Mouse (Mus musculus) frontal cortex, postnatal 36 days (tissue): ENCODE data around the gene Orc1.
A peak's percentile ranks its signal among the peaks of the same experiment; 100 is the strongest.

Source experiments
- DNase-seq, 2 experiments: peaks; one replicate each; pipeline ENCODE4 v3.0.0; 2022; ENCODE audit warnings: low spot score in 2 of 2

The Orc1 gene

GRCm38 (mm10) chr4:108578840-108579742 lies at the start of gene Orc1, which contains the start of gene Prpf38a:
Gene Orc1 (plus strand): TSS chr4:108579423.
Gene Prpf38a (minus strand): TSS chr4:108579336.
- peak; percentile 97 to 99 for DNase-seq

DNA sequence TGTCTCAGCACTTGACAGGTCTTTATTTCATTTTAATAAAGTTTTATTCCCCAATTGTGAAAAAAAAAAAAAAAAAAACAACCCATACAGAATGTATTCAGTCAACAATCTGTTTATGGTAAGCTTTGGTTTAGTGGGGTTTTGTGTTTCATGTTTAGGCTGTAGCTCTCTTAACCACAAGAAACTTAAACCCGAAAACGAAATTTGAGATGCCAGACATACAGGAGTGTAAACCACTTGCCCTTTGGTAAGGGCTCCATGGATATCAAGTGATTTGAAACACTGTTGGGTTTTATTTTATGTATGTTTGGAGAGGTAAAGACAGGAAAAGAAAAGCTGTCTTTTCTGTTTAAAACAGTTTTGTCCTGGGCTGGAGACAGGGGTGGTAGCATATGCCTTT lies 39.5 kb upstream of the Orc1 start:
- DNase-seq = no peak

DNA sequence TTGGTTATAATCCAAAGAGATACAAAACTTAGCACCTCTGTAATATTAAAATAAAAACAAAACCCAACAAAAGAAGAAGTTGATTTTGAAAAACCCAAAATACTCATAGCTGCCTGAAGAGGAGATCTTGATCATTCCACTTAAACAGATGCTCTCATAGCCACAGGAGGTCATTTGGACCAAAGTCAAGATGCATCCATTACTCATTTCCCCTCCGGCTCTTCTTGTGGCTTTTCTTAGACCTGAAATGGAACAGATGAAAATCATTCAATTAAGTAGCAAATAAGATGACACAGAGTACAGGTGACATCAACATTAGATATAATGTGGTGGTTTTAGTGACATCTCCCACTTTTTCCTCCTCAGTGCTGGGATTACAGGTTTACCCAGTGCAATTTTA lies 14.2 kb upstream of the Orc1 start:
- no peak for DNase-seq

DNA sequence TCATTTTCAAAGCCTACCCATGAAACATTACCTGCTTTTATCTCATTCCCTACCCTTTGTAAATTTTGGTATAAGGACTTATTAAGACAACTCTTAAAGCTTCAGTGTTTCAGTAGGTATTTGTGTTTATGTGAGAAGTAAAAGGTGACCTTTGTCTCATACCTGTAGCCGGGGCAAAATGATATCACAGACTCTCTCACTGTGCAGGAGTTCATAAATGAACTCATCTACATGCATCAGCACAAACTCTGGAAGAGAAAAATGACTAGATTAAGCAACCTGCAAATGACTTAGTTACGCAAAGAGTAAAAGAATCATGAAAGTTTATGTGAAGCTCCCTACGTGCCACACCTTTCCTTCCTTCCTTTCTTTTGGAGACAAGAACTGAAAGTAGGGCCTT lies 6.6 kb upstream of the Orc1 start:
- DNase-seq = no peak

GRCm38 (mm10) chr4:108579743-108580411 lies 654 bp downstream of the Orc1 start:
- DNase-seq = no peak

DNA sequence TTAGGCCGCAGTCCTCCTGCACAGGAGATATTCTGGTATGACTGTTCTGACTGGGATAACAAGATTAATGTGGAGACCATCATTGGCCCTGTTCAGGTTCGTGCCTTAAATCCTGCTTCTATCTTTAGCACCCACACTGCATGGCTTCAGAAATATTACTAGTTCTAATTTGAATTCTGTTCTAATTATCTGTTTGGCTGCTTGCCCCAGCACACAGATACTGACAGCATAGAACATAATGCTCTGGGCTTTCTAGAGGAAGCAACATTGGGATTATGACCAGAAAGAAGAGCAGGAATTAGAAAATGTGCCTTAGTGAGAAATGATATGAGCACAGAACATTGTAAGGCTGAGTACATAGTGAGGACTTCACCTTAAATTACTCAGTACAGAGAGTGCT lies 14.2 kb downstream of the Orc1 start:
- DNase-seq = peak in 1 of 2 experiments; percentile 6

DNA sequence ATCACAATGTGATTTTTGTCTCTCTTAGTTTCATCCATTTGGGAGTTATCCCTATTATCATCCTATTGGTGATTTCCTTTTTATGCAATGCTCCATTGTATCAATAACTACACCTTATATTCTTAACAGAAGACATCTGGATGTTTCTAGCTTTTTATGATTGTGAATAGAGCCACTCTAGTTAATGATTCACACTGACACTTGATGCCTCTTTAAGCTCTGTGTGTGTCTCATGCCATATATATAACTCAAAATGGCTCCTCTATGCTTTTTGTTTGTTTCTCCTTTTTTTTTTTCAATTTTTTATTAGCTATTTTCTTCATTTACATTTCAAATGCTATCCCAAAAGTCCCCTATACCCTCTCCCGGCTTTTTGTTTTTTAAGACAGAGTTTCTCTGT lies 16.6 kb downstream of the Orc1 start:
- no peak for DNase-seq

DNA sequence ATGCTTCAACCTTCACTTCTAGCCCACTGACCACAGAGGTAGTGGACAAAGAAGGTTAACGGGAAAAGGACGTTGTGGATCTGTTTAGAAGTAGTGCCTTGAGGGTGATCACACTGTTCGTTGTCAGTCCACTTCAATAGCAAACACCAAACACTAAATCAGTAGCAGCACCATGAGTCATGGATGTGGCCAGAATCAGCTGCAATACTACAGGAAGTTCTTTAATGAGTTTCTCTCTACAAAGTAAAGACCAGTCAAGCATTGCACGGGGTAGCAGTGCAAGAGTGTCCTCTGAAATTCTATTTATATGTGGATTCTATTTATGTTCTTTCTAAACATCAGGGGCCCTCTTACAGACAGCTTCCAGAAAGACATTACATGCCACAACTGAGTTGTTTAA lies 19.1 kb downstream of the Orc1 start:
- no peak for DNase-seq

DNA sequence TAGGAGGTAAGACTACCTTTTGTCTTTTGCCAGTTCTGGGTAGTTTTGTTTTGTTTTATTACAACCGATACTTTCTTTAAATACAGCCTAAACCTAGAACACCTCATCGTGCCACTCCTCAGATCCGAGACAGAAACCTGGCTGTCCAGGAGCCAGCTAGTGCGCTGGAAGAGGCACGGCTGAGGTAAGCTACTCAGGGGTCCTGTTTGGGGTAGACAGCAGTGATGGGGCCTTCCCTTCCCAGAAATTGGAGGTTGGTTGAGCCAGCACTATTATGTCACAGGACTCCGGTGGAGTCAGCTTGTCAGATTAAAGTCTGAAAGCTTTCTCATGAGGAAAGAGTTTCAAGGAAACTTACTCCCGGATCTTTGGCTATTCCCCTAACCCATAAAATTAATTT lies 22.6 kb downstream of the Orc1 start:
- no peak for DNase-seq

DNA sequence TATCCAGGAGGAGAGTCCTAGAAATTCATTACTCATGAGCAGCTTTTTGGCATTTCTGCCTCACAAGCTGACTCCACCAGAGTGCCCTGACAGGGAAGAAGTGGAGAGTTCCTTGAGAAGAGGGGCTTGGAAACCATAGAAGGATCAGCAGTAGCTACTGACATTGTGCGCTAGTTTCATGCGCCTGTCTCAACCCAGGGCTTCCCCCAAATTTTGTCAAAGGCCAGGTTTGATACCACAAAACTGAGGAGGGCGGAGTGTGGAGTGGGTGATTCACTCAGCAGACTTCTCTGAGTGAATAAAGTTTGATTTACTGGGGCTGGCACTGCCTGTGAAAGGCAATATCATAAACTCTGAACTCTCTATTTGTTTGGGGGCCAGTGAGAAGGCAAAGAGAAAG lies 29.4 kb downstream of the Orc1 start:
- DNase-seq = no peak

GRCm38 (mm10) chr4:108610935-108611334 lies 31.7 kb downstream of the Orc1 start:
- DNase-seq = peak in 1 of 2 experiments; percentile 53

- no peak for DNase-seq
Observed at GRCm38 (mm10) chr4:108618586-108618985, 39.4 kb downstream of the Orc1 start.

DNA sequence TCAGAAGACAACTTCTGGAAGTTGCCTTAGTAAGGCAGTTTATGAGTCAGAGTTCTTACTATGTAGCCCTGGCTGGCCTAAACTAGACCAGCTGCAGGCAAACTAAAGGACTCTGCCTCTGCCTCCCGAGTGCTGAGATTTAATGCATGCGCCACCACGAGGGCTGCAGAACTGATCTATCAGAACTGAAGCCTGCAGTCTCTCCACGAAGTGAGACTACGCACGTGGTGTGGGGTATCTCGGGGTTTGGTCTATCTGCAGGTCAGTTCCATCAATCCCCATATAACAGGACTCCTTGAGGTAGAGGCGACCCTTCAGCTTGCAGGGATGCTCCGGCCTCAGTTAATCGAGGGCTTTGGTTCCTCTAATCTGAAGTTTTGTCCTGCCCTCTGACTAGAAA lies 39.9 kb downstream of the Orc1 start:
- no peak for DNase-seq

DNA sequence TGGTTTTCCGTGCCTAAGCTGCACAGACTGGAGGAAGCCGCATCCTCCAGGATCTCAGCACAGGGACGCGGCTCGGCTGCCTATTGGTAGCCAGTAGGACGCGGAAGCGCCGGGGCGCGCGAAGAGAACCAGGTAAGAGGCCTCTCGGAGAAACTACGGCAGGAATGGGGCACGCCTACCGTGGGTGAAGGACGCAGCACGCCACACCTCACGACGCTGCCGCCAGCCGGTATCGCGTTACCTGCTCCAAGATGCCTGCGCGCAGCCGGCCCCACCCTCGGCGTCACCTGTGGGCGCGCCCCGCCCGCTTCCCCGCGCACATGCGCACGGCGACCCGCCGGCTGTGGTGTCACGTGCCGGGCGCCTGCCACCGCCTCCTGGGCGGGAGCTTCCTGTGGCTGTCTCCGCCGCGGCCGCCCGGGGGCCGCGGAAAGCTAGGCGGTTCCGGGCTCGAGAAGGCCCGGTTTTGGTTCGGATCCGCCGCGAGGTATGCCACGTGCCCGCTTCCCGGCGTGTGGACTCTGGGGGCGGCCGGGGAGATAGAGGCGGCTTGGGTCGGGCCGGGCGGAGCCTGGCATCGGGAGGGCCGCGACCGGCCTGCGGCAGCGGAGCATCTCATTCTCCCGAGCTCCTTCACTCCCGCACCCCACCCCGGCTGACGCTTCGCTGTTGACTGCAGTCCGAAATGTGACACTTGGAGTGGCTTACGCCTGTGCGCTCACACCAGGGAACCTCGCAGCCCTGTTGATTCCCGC lies 40.5 kb downstream of the Orc1 start, which contains the start of gene Cc2d1b:
Gene Cc2d1b, plus strand, starts transcription at position 354 of the 755 bp plus-strand sequence.
- DNase-seq = peak; percentile 88 to 93

DNA sequence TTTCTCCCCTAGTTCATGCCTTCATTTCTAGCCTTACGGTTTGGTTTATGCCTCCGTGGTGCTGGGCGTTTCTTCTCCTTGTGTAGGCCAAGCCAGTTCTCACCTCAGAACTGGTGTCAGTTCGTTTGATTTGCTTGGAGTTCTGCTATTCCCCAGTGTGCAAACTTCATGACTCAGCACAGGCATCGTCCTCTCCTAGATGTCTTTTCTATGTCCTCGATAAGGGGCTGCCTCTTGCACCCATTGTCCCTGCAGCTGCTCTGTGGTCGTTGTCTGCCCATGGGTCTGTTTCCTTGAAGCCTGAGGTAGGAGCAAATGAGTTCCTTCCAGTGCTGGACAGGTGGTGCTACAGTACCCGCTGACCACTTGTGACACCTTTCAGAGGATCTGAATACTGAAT lies 41.3 kb downstream of the Orc1 start:
- no peak for DNase-seq

DNA sequence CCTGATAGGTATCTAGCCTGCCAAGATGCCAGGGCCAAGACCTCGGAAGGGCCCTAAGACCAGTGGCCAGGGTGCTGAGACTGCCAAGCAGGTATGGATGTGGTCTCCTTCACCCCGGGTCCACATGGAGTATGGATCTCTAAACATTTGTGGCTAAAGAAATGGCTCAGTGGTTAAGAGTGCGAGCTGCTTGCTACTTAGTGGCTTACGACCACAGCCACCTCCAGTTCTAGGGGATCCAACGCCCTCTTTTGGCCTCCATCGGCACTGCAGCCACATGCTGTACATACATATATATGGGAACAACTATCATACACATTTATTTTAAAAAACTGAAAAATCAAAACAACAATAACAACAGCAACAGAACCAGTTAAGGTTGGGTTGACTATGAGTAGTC lies 42.3 kb downstream of the Orc1 start:
- no peak for DNase-seq

DNA sequence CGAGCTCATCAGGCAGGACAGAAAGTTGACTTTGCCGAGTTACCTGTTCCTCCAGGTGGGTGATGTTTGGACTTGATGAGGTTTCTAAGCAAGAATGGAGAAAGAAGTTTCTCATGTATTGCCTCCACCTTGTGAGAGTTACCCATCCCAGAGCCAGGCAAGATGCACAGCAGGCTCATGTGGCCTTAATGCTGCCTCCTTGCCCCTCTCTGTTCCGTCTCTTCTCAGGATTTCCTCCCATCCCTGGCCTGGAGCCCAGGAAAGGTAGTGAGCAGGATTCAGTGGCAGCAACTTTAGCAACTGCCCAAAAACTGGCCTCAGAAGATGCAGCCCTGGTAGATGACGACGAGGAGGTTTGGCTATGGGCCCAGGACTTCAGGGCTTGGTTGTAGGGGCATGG lies 47.8 kb downstream of the Orc1 start:
- DNase-seq = no peak

DNA sequence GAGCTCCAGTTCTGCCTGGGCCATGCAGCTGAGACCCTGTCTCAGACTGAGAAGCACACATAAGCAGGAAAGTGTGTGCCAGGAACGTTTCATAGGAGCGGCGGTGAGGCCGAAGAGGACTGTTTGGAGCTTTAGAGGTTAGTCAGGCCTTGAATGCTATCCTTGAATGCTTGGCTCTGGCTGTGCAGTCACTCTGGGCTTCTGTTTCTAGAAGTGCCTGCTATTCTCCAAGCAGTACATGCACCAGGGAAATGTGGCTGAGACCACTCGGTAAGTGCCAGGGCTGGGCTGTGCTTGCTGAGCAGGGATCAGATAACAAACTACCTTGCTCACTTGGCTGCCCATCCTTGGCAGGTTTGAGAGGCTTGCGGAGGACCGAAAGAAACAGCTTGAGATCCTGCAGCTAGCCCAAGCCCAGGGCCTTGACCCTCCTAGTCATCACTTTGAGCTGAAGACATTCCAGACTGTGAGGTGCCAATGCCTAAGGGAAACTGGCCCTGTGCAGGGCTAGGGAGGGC lies 50.2 kb downstream of the Orc1 start:
- DNase-seq = no peak

- no peak for DNase-seq
Observed at GRCm38 (mm10) chr4:108630096-108630495, 50.9 kb downstream of the Orc1 start.

GRCm38 (mm10) chr4:108631616-108632015 lies 52.4 kb downstream of the Orc1 start:
- DNase-seq = peak; percentile 20 to 37

- no peak for DNase-seq
Observed at GRCm38 (mm10) chr4:108633703-108634102, 54.5 kb downstream of the Orc1 start.

GRCm38 (mm10) chr4:108634696-108635095 lies 55.5 kb downstream of the Orc1 start:
- DNase-seq = no peak
